Mouse (Mus musculus): ENCODE data around the gene Dgki. TPM values are rescaled to one million over a fixed set of nuclear protein-coding genes. Genes with fewer than 3 reads are reported as not detected.

Dgki gene
- total and polyA plus RNA-seq, 2 experiments from 2014 or later, result 4.6 to 26.9 TPM

DNA sequence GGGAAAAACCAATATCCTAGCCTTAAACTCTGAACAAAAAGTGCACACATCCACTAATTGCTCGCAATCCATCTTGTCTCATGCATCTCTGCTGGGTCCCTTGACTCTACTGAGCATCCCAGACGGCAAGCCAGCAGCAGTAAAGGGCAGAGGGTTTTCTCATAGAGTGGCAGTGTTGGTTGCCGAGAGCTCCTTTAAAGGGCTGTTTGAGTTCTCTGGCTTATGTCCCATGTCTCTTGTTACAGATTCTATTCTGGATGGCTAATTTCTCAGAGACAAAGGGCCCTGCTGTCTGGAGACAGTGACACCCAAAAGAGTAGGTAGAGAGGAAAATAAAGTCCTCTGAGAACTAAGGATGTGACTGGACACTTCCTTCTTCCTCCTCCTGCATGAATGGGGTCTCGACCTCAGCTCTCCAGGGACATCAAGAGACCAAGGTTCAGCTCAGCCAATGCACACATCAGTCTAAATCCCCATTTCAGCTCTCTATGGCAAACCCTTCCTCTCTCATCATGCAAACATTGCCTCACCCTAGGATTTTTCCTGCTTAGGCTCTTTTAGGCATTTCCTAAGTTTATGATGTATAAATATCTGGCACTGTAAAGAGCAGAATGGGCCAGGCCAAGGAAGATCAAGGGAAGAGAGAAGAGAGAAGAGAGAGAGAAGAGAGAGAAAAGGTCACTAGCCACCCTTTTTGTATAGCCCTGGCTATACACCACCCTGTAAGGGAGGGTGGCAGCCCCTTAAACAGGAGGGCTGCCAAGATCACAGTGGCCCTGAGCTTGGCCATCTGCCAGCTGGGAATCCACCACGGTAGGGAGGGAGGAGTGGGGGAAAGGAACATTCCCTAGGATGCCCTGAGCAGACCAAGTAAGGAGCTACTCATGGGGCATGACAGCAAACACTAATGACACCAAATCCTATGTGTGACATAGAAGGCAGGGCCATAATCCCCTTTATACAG is 30.2 kb upstream of the Dgki start:
- DNase-seq (ENCODE audit: low spot score), result peak; percentile 78
- no peak for TF ChIP-seq CTCF (IDR thresholded peaks at IDR 0.05)
- H3K4me1 ChIP-seq (ENCODE audit: insufficient read depth, low read length), result peaks cover 9% of the 10 kb centered on the region
- H3K27me3 ChIP-seq (ENCODE audit: insufficient read depth, low read length), result no peaks in the 10 kb centered on the region
- H3K36me3 ChIP-seq (ENCODE audit: insufficient read depth, low read length), result no peaks in the 10 kb centered on the region
- no peak overlapping the region for H3K4me3 ChIP-seq (ENCODE audit: low read depth, low read length)
- H3K27ac ChIP-seq (ENCODE audit: low read depth, low read length), result no peak overlapping the region
- H3K4me2 ChIP-seq (ENCODE audit: low read depth, low read length, poor library complexity, severe bottlenecking), result no peak overlapping the region
- H3K9me3 ChIP-seq (ENCODE audit: low read length), result no peaks in the 10 kb centered on the region
- WGBS, result 51% methylated on average over 5 of the region's 5 CpGs
- ATAC-seq (ENCODE audit: low FRiP score), result peak; percentile 70; the same call in 1 of the 2 replicates
- H3K9ac ChIP-seq (replicated peaks; ENCODE audit: low read length, poor library complexity, severe bottlenecking), result no peak overlapping the region

DNA sequence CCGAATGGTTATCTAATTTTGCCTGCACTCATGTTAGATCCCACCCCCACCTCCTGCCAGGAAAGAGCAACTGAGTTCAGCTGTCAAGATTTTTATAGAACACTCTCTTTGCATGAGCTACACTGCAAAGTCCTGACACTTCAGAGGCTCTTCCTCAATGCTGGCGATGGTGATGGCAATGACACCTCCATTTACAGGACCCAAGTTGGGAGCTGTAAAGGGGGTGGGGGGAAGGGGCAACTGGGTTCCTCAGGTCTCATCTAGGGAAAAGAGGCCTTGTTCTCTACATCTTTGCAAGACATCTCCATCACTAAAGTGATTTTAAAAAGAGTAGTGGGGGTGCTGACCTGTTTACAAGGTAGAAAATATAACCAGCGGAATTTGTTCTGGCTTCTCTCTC is 29.4 kb upstream of the Dgki start:
- 89% methylated on average over 3 of the region's 3 CpGs for WGBS
- H3K27ac ChIP-seq (ENCODE audit: low read depth, low read length), result no peak overlapping the region

DNA sequence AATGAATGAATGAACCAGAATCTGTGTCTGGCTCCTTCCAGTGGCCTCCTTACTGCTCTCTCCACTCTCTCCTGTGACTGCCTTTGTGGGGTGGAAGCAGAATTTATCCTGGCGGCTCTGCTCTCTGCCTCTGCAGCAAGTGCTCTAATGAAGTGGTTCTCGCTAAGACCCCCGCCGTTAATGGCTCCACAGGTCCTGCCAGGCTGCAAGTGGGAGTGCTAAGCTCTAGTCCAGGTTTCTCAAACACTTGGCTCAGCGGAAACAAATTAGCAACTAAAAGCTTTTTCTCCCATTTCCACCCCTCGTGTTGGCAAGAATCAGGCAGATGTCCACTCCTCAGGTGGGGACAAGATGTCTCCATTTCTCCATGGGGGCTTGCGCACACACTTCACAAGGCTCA is 28.7 kb upstream of the Dgki start:
- DNase-seq (ENCODE audit: low spot score), result peak; percentile 59
- Histone ChIP-seq H3K36me3 (ENCODE audit: insufficient read depth, low read length) (no peaks in the 10 kb centered on the region), H3K4me2 (ENCODE audit: low read depth, low read length, poor library complexity, severe bottlenecking) (no peak overlapping the region), H3K9ac (replicated peaks; ENCODE audit: low read length, poor library complexity, severe bottlenecking) (no peak overlapping the region), H3K27me3 (ENCODE audit: insufficient read depth, low read length) (no peaks in the 10 kb centered on the region), H3K27ac (ENCODE audit: low read depth, low read length) (no peak overlapping the region), H3K9me3 (ENCODE audit: low read length) (no peaks in the 10 kb centered on the region), H3K4me1 (ENCODE audit: insufficient read depth, low read length) (peaks cover 9% of the 10 kb centered on the region), H3K4me3 (ENCODE audit: low read depth, low read length) (no peak overlapping the region)
- ATAC-seq (ENCODE audit: low FRiP score), result no peak
- WGBS, result 38% methylated on average over 7 of the region's 7 CpGs
- TF ChIP-seq CTCF (IDR thresholded peaks at IDR 0.05), result no peak

More for the DNA sequence above, 29.4 kb upstream of the Dgki start:
- TF ChIP-seq CTCF (IDR thresholded peaks at IDR 0.05), result no peak
- H3K9ac ChIP-seq (replicated peaks; ENCODE audit: low read length, poor library complexity, severe bottlenecking), result no peak overlapping the region
- ATAC-seq (ENCODE audit: low FRiP score) (no peak), DNase-seq (ENCODE audit: low spot score) (no peak)
- H3K27me3 ChIP-seq (ENCODE audit: insufficient read depth, low read length), result no peaks in the 10 kb centered on the region
- no peak overlapping the region for H3K4me2 ChIP-seq (ENCODE audit: low read depth, low read length, poor library complexity, severe bottlenecking)
- H3K4me1 ChIP-seq (ENCODE audit: insufficient read depth, low read length), result peaks cover 9% of the 10 kb centered on the region
- no peak overlapping the region for H3K4me3 ChIP-seq (ENCODE audit: low read depth, low read length)
- H3K36me3 ChIP-seq (ENCODE audit: insufficient read depth, low read length), result no peaks in the 10 kb centered on the region
- no peaks in the 10 kb centered on the region for H3K9me3 ChIP-seq (ENCODE audit: low read length)

DNA sequence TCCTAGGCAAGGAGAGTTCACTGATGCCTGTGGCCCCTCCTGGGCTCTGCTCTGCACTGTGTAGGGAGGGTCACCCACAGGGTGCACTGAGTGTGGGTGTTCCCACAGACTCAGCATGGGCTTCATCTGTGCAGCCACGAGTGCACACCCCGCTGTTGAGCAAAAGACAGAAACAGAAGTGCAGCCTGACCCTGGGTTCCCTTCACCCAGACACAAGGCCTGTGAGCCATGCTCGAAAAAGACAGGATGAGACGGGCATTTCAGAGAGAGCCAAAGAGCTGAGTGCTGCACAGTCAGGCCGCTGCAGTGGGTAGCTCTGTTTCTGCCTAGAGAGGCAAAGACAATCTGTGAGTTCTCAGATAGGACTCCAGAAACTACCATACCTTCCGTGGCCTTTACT is 27.5 kb upstream of the Dgki start:
- Histone ChIP-seq H3K9me3 (ENCODE audit: low read length) (no peaks in the 10 kb centered on the region), H3K4me1 (ENCODE audit: insufficient read depth, low read length) (peaks cover 9% of the 10 kb centered on the region), H3K4me3 (ENCODE audit: low read depth, low read length) (no peak overlapping the region), H3K36me3 (ENCODE audit: insufficient read depth, low read length) (no peaks in the 10 kb centered on the region), H3K9ac (replicated peaks; ENCODE audit: low read length, poor library complexity, severe bottlenecking) (no peak overlapping the region), H3K27me3 (ENCODE audit: insufficient read depth, low read length) (no peaks in the 10 kb centered on the region), H3K4me2 (ENCODE audit: low read depth, low read length, poor library complexity, severe bottlenecking) (no peak overlapping the region), H3K27ac (ENCODE audit: low read depth, low read length) (no peak overlapping the region)
- DNase-seq (ENCODE audit: low spot score) (no peak), ATAC-seq (ENCODE audit: low FRiP score) (no peak)
- TF ChIP-seq CTCF (IDR thresholded peaks at IDR 0.05), result no peak
- WGBS, result 47% methylated on average over 6 of the region's 6 CpGs

DNA sequence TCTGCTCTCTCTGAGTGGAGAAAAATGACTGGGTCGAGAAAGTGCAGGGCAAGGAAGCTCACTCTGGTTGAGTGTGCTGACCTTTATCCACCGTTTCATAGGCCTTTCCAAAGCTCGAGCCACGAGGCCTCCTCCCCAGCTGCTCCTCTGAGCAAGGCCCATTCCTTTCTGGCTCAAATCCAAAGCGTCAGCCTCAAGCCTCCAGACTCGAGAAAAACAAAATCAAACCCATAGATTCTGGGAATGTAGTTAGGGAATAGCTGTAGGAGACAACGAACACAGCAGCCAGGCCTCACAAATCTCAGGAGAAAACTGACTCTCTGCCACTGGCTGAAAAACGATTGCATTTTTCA is 26.6 kb upstream of the Dgki start:
- no peak for TF ChIP-seq CTCF (IDR thresholded peaks at IDR 0.05)
- Histone ChIP-seq H3K4me3 (ENCODE audit: low read depth, low read length) (no peak overlapping the region), H3K4me1 (ENCODE audit: insufficient read depth, low read length) (peaks cover 9% of the 10 kb centered on the region), H3K27me3 (ENCODE audit: insufficient read depth, low read length) (no peaks in the 10 kb centered on the region), H3K27ac (ENCODE audit: low read depth, low read length) (0 out of 2 replicates have a peak overlapping the region, but pooled peaks have one; percentile 0), H3K9me3 (ENCODE audit: low read length) (no peaks in the 10 kb centered on the region), H3K36me3 (ENCODE audit: insufficient read depth, low read length) (no peaks in the 10 kb centered on the region), H3K9ac (replicated peaks; ENCODE audit: low read length, poor library complexity, severe bottlenecking) (no peak overlapping the region), H3K4me2 (ENCODE audit: low read depth, low read length, poor library complexity, severe bottlenecking) (no peak overlapping the region)
- WGBS, result 31% methylated on average over 8 of the region's 8 CpGs
- DNase-seq (ENCODE audit: low spot score) (peak; percentile 69), ATAC-seq (ENCODE audit: low FRiP score) (no peak)

DNA sequence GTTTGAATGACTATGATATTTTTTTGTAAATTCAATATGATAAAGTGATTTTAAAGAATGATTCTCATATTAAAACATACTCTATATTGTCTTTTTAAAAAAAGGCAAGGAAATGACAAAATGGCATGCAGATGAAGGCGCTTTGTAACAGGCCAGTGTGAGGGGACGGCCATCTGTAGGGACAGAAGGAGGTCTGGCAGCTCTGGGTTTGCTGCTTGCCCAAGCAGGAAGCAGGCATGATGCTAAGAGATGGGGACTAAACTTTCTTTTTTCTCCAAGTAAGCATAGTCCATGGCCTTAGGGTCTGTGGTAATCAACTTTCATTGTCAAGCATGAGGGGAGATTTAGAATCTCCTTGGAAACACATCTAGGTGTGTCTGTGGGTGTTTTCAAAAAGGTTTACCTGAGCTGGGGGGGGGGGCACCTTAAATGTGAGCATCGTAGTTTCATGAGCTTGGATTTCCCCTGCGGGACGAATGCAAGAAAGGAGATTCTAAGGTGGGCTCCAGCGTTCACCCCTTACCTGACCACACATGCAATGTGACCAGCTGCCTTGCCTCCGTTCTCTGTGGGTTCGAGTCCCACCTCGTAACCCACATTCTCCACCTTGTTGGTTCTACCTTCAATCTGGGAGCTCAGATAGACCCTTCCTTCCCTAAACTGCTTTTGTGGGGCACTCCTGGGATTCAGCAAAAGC is 26.1 kb upstream of the Dgki start:
- Histone ChIP-seq H3K4me1 (ENCODE audit: insufficient read depth, low read length) (peaks cover 9% of the 10 kb centered on the region), H3K4me3 (ENCODE audit: low read depth, low read length) (no peak overlapping the region), H3K4me2 (ENCODE audit: low read depth, low read length, poor library complexity, severe bottlenecking) (no peak overlapping the region), H3K9me3 (ENCODE audit: low read length) (no peaks in the 10 kb centered on the region), H3K36me3 (ENCODE audit: insufficient read depth, low read length) (no peaks in the 10 kb centered on the region), H3K27me3 (ENCODE audit: insufficient read depth, low read length) (no peaks in the 10 kb centered on the region), H3K27ac (ENCODE audit: low read depth, low read length) (0 out of 2 replicates have a peak overlapping the region, but pooled peaks have one; percentile 0), H3K9ac (replicated peaks; ENCODE audit: low read length, poor library complexity, severe bottlenecking) (no peak overlapping the region)
- DNase-seq (ENCODE audit: low spot score) (no peak), ATAC-seq (ENCODE audit: low FRiP score) (no peak)
- TF ChIP-seq CTCF (IDR thresholded peaks at IDR 0.05), result no peak
- WGBS, result 95% methylated on average over 9 of the region's 9 CpGs
